17 mouse cellular contexts compared by ENCODE assay signal in genomic region chr9:9783680-9784079, GRCm38 (mm10).
DNase-seq lines count a peak whose midpoint lies in the region; ATAC-seq and TF ChIP-seq lines count a peak whose summit lies in the region.
"Had no signal": no experiment of that assay in that cellular context is flagged by ENCODE, and none has a peak within 500 bp of the region (broad histone marks: within the 10 kb centered on the region; RNA-seq: fewer than 3 reads in every experiment).

No protein-coding gene starts in this region.

- H3K4me3 ChIP-seq in gastrocnemius, adult 2 months, result no peak overlapping the region
- no peak overlapping the region for H3K4me3 ChIP-seq in liver, embryonic 14.5 days (ENCODE audit: insufficient read depth in 1 of 2, low read depth in 2 of 2, low read length in 2 of 2)
- H3K4me3 ChIP-seq: heart, embryonic 15.5 days; intestine, embryonic 15.5 days; liver, embryonic 15.5 days had no signal

- TF ChIP-seq EP300 in liver, embryonic 14.5 days (IDR thresholded peaks at IDR 0.05; ENCODE audit: low read depth), result no peak

- no peak overlapping the region for H3K27ac ChIP-seq in gastrocnemius, adult 2 months
- no peak overlapping the region for H3K27ac ChIP-seq in liver, embryonic 14.5 days
- H3K27ac ChIP-seq: heart, embryonic 15.5 days; intestine, embryonic 15.5 days; liver, embryonic 15.5 days; macrophage had no signal

- TF ChIP-seq CTCF in gastrocnemius, adult 2 months (IDR thresholded peaks at IDR 0.05), result peak; percentile 3; the same call in 1 of the 2 replicates
- peak; percentile 15; the same call in 1 of the 2 replicates for TF ChIP-seq CTCF in liver, embryonic 14.5 days (IDR thresholded peaks at IDR 0.05; ENCODE audit: low read depth)

- 26% methylated on average over 3 of the region's 3 CpGs for WGBS in liver, embryonic 14.5 days (ENCODE audit: insufficient replicate concordance)

- no peaks in the 10 kb centered on the region for H3K4me1 ChIP-seq in liver, embryonic 14.5 days (replicated peaks; ENCODE audit: control insufficient read depth in 2 of 2, insufficient read depth in 2 of 2, low read length in 1 of 2)
- H3K4me1 ChIP-seq: heart, embryonic 15.5 days; intestine, embryonic 15.5 days; liver, embryonic 15.5 days had no signal

- intact Hi-C loops in gastrocnemius, adult 2 months (cut with DNase I), result no loop called here

- H3K36me3 ChIP-seq in liver, embryonic 14.5 days (replicated peaks; ENCODE audit: control insufficient read depth, insufficient read depth, low read depth), result no peaks in the 10 kb centered on the region
- H3K36me3 ChIP-seq: heart, embryonic 15.5 days; intestine, embryonic 15.5 days; liver, embryonic 15.5 days had no signal

- ATAC-seq in liver, embryonic 14.5 days (ENCODE audit: insufficient read depth), result no peak
- ATAC-seq: intestine, embryonic 15.5 days; midbrain, embryonic 16.5 days had no signal

- no peak overlapping the region for H3K9ac ChIP-seq in liver, embryonic 14.5 days (replicated peaks)
- H3K9ac ChIP-seq: heart, embryonic 15.5 days; intestine, embryonic 15.5 days; liver, embryonic 15.5 days had no signal

- H3K4me2 ChIP-seq in liver, embryonic 14.5 days (ENCODE audit: low read depth), result no peak overlapping the region
- H3K4me2 ChIP-seq: heart, embryonic 15.5 days; intestine, embryonic 15.5 days; liver, embryonic 15.5 days had no signal

- no peak for DNase-seq in gastrocnemius, adult 2 months
- no peak for DNase-seq in gastrocnemius, adult 18-20 months (ENCODE audit: low spot score)
- DNase-seq in liver, embryonic 14.5 days (ENCODE audit: low read depth in 3 of 3, low spot score in 3 of 3), result no peak
- DNase-seq in liver, result no peak
- peak; percentile 3 for DNase-seq in A20 (ENCODE audit: low read depth, low spot score)
- DNase-seq in R1 (ENCODE audit: low read depth, low spot score), result peak; percentile 15
- no peak for DNase-seq in thymus, postnatal 10 days (ENCODE audit: low spot score in 2 of 2)
- no peak for DNase-seq in adipocyte (ENCODE audit: low spot score)
- DNase-seq: cerebellum, adult 9-10 months; kidney, postnatal 14 days; layer of hippocampus, adult 9-11 months; thymus, adult 18-20 months had no signal

- no peaks in the 10 kb centered on the region for H3K9me3 ChIP-seq in liver, embryonic 14.5 days (ENCODE audit: control insufficient read depth, low read length)
- H3K9me3 ChIP-seq: heart, embryonic 15.5 days; intestine, embryonic 15.5 days; liver, embryonic 15.5 days had no signal

- no peaks in the 10 kb centered on the region for H3K27me3 ChIP-seq in liver, embryonic 14.5 days (ENCODE audit: control insufficient read depth, insufficient read depth, low read length)
- H3K27me3 ChIP-seq: heart, embryonic 15.5 days; intestine, embryonic 15.5 days; liver, embryonic 15.5 days had no signal

Comparison
In these comparisons a context has a peak if more than half of its experiments do, and no peak if none do; other contexts are left out.
1. DNase-seq: peak in A20 (single experiment) and R1 (single experiment); none in gastrocnemius, adult 2 months (single experiment), gastrocnemius, adult 18-20 months (single experiment), liver, embryonic 14.5 days (0 of 3), liver (single experiment), thymus, postnatal 10 days (0 of 2) and adipocyte (single experiment).